24 mouse cellular contexts compared by ENCODE assay signal in genomic region chr7:65623330-65623729, GRCm38 (mm10).
"Had no signal": no experiment of that assay in that cellular context is flagged by ENCODE, and none has a peak within 500 bp of the region (broad histone marks: within the 10 kb centered on the region; RNA-seq: fewer than 3 reads in every experiment).

No protein-coding gene starts in this region.

- H3K9ac ChIP-seq: heart, embryonic 13.5 days; heart, embryonic 15.5 days; hindbrain, embryonic 13.5 days; hindbrain, embryonic 15.5 days; kidney, embryonic 15.5 days; limb, embryonic 12.5 days; liver, embryonic 13.5 days; liver, embryonic 15.5 days had no signal

- DNase-seq: gastrocnemius, postnatal 14 days; gastrocnemius, postnatal 36 days; heart, adult 18-20 months; heart, postnatal 14 days; heart, postnatal 36 days; kidney, adult 11 months; kidney, adult 2 months; kidney, adult 9 months; kidney, postnatal 14 days; kidney, postnatal 36 days; layer of hippocampus, adult 9-11 months; layer of hippocampus, postnatal 36 days; liver; liver, embryonic 13.5 days had no signal

- H3K27ac ChIP-seq: heart, embryonic 13.5 days; heart, embryonic 15.5 days; hindbrain, embryonic 13.5 days; hindbrain, embryonic 15.5 days; hindbrain, postnatal 0 days; kidney, embryonic 15.5 days; kidney, postnatal 0 days; limb, embryonic 10.5 days; limb, embryonic 12.5 days; liver, embryonic 13.5 days; liver, embryonic 15.5 days had no signal

- H3K36me3 ChIP-seq: heart, embryonic 13.5 days; heart, embryonic 15.5 days; hindbrain, embryonic 13.5 days; hindbrain, embryonic 15.5 days; kidney, embryonic 15.5 days; limb, embryonic 10.5 days; limb, embryonic 12.5 days; liver, embryonic 13.5 days; liver, embryonic 15.5 days had no signal

- H3K4me1 ChIP-seq: heart, embryonic 15.5 days; kidney, embryonic 15.5 days; liver, embryonic 13.5 days; liver, embryonic 15.5 days had no signal

- H3K27me3 ChIP-seq: heart, embryonic 13.5 days; heart, embryonic 15.5 days; hindbrain, embryonic 13.5 days; hindbrain, embryonic 15.5 days; kidney, embryonic 15.5 days; limb, embryonic 12.5 days; liver, embryonic 13.5 days; liver, embryonic 15.5 days had no signal

- H3K4me3 ChIP-seq: heart, embryonic 13.5 days; heart, embryonic 15.5 days; hindbrain, embryonic 13.5 days; hindbrain, embryonic 15.5 days; kidney, embryonic 15.5 days; limb, embryonic 10.5 days; limb, embryonic 12.5 days; liver, embryonic 13.5 days; liver, embryonic 15.5 days had no signal
